Mouse (Mus musculus): ENCODE results near the gene Runx1. TPM values are rescaled to one million over a fixed set of nuclear protein-coding genes. Genes with fewer than 3 reads are reported as not detected.

Runx1 gene
- total RNA-seq, 2 experiments from 2014 or later = 1.5 to 2.3 TPM

- intact Hi-C loops (cut with DNase I) = no loop called here
- no peak for DNase-seq (ENCODE audit: low spot score in 2 of 2)
Measured at GRCm38 (mm10) chr16:92801567-92801966, 24.4 kb downstream of the Runx1 start.

- no peak for DNase-seq (ENCODE audit: low spot score in 2 of 2)
- intact Hi-C loops (cut with DNase I) = no loop called here
Measured at GRCm38 (mm10) chr16:92800845-92801244, 25.1 kb downstream of the Runx1 start.

- intact Hi-C loops (cut with DNase I) = no loop called here
- no peak for DNase-seq (ENCODE audit: low spot score in 2 of 2)
Measured at GRCm38 (mm10) chr16:92799940-92800339, 26.0 kb downstream of the Runx1 start.

- intact Hi-C loops (cut with DNase I) = no loop called here
- DNase-seq (ENCODE audit: low spot score in 2 of 2) = no peak
Measured at GRCm38 (mm10) chr16:92794197-92794596, 31.8 kb downstream of the Runx1 start.

GRCm38 (mm10) chr16:92793741-92794140, 32.2 kb downstream of the Runx1 start:
- no peak for DNase-seq (ENCODE audit: low spot score in 2 of 2)
- intact Hi-C loops (cut with DNase I) = no loop called here

- no peak for DNase-seq (ENCODE audit: low spot score in 2 of 2)
- intact Hi-C loops (cut with DNase I) = no loop called here
Measured at GRCm38 (mm10) chr16:92792905-92793304, 33.0 kb downstream of the Runx1 start.

GRCm38 (mm10) chr16:92790601-92791000, 35.3 kb downstream of the Runx1 start:
- intact Hi-C loops (cut with DNase I) = no loop called here
- no peak for DNase-seq (ENCODE audit: low spot score in 2 of 2)

- intact Hi-C loops (cut with DNase I) = no loop called here
- no peak for DNase-seq (ENCODE audit: low spot score in 2 of 2)
Measured at GRCm38 (mm10) chr16:92789840-92790239, 36.1 kb downstream of the Runx1 start.

- DNase-seq (ENCODE audit: low spot score in 2 of 2) = peak; percentile 9 to 59
- intact Hi-C loops (cut with DNase I) = no loop called here
Measured at GRCm38 (mm10) chr16:92788446-92788845, 37.5 kb downstream of the Runx1 start.

GRCm38 (mm10) chr16:92786883-92787321, 39.0 kb downstream of the Runx1 start:
- DNase-seq (ENCODE audit: low spot score in 2 of 2) = no peak
- intact Hi-C loops (cut with DNase I) = no loop called here

GRCm38 (mm10) chr16:92786276-92786882, 39.6 kb downstream of the Runx1 start:
- intact Hi-C loops (cut with DNase I) = no loop called here
- peak in 1 of 2 experiments; percentile 35 for DNase-seq (ENCODE audit: low spot score in 2 of 2)

- no peak for DNase-seq (ENCODE audit: low spot score in 2 of 2)
- intact Hi-C loops (cut with DNase I) = loop anchor here (5.0 kb wide), 1 partner anchor 71 kb away; no protein-coding TSS in a partner anchor
Measured at GRCm38 (mm10) chr16:92783651-92784131, 42.3 kb downstream of the Runx1 start.

GRCm38 (mm10) chr16:92782408-92782807, 43.5 kb downstream of the Runx1 start:
- intact Hi-C loops (cut with DNase I) = loop anchor here (5.0 kb wide), 1 partner anchor 70 kb away; no protein-coding TSS in a partner anchor
- no peak for DNase-seq (ENCODE audit: low spot score in 2 of 2)

GRCm38 (mm10) chr16:92779896-92780435, 46.0 kb downstream of the Runx1 start:
- no peak for DNase-seq (ENCODE audit: low spot score in 2 of 2)
- intact Hi-C loops (cut with DNase I) = loop anchor here (5.0 kb wide), 1 partner anchor 68 kb away; no protein-coding TSS in a partner anchor

GRCm38 (mm10) chr16:92779175-92779574, 46.8 kb downstream of the Runx1 start:
- no peak for DNase-seq (ENCODE audit: low spot score in 2 of 2)

GRCm38 (mm10) chr16:92778096-92778780, 47.7 kb downstream of the Runx1 start:
- no peak for DNase-seq (ENCODE audit: low spot score in 2 of 2)
- intact Hi-C loops (cut with DNase I) = no loop called here

More at GRCm38 (mm10) chr16:92779175-92779574, 46.8 kb downstream of the Runx1 start:
- intact Hi-C loops (cut with DNase I) = no loop called here

- intact Hi-C loops (cut with DNase I) = no loop called here
- no peak for DNase-seq (ENCODE audit: low spot score in 2 of 2)
Measured at GRCm38 (mm10) chr16:92767862-92768261, 58.1 kb downstream of the Runx1 start.

- intact Hi-C loops (cut with DNase I) = no loop called here
- DNase-seq (ENCODE audit: low spot score in 2 of 2) = no peak
Measured at GRCm38 (mm10) chr16:92767423-92767822, 58.5 kb downstream of the Runx1 start.

- intact Hi-C loops (cut with DNase I) = no loop called here
- DNase-seq (ENCODE audit: low spot score in 2 of 2) = no peak
Measured at GRCm38 (mm10) chr16:92764741-92765396, 61.1 kb downstream of the Runx1 start.

- no peak for DNase-seq (ENCODE audit: low spot score in 2 of 2)
Measured at GRCm38 (mm10) chr16:92763666-92764065, 62.3 kb downstream of the Runx1 start.

More at GRCm38 (mm10) chr16:92763666-92764065, 62.3 kb downstream of the Runx1 start:
- intact Hi-C loops (cut with DNase I) = no loop called here
